Mouse (Mus musculus) kidney, adult 9 months (tissue): ENCODE data around the gene Gmip.
A peak's percentile ranks its signal among the peaks of the same experiment; 100 is the strongest.

ENCODE experiments used
- DNase-seq: peaks from one replicate; pipeline ENCODE4 v3.0.0; 2022

Gmip gene

DNA sequence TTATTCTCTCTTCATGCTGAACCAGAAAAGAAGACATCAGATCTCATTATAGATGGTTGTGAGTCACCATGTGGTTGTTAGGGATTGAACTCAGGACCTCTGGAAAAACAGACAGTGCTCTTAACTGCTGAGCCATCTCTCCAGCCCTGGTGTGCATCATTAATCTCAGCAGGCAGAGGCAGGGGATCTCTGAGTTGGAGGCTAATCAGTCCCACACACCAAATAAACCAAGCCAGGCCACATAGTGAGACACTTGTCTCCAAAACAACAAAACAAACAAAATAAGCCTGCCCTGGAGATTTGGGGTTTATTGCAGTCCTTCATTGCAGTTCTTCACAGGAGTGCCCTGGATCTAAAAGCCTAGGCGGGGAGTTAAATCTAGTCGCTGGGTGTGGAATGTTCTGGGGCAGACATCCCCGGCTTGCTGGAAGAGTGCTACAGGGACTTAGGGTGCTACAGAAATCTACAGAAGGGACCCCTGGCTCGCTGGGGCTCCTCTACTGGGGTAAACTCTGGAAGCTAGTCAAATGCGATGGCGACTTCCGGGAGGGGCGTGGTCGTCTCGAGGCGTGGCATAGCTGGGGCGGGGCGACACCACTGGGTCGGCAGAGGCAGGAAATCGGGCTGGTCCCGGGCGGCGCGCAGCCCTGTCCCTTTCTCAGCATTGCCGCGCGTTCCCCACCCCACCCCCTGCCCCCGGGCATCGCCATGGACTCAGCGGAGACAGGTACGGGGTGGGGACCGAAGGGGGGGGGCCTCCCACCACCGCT is at the start of gene Gmip:
TSS of gene Gmip (plus strand) at position 586 of the 770 bp plus-strand sequence.
- DNase-seq, result peak; percentile 85

DNA sequence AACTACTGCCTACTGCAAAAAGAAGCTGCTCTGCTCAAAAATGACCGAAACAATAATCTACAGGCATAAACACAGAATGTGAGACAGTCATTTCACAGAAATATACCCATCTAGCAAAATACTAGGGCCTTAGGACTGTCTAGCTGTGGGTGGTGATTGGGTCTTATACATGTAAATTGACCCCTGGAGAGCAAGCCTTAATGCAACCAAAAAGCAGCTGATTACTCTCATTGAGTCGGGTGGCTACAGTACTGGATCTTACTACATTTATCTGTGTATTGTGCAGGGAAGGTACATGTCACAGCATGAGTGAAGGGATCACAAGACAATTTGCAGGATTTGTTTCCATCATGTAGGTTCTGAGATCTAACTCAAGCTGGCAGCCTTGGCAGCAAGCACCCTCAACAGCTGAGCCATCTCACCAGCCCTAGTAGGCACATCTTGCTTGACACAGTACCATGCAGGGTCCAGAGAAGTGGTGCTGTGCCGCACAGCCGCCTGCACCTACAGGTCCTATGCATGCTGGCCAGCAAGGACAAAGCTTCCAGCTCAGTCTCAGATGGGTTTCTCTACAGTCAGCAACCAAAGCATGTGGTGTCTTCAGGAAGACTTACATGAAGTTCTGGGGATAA is 46.5 kb upstream of the Gmip start:
- no peak for DNase-seq

DNA sequence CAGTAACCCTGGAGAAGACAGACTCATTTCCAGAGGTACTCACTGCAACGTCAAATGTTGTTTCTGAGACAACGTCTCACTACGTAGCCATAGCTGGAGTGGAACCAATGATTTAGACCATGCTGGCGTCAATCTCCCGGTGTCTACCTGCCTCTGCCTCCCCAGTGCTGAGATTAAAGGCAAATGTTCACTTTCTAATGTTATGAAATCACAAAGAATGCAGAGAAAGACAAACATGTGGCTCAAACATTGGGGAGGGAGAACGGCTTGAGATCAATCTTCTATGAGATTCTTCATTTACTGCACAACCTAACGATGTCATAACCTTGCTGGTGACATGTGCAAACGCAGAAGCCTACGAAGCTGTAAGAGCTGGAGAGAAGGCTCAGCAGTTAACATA is 37.3 kb upstream of the Gmip start:
- no peak for DNase-seq

DNA sequence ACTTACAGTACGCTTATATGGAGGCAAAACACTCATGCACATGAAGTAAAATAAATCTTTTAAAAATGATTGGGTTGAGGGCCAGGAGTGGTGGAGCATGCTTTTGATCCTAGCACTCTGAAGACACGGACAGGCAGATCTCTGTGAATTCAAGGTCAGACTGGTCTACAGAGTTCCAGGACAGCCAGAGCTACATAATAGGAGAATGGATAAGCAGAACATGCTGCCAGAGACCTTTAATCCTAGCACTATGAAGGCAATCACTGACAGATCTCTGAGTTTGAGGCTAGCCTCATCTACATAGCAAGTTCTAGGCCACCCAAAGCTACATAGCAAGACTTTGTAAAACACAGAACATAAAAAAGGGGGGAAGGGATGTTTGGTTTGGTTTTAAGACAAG is 36.4 kb upstream of the Gmip start:
- no peak for DNase-seq

DNA sequence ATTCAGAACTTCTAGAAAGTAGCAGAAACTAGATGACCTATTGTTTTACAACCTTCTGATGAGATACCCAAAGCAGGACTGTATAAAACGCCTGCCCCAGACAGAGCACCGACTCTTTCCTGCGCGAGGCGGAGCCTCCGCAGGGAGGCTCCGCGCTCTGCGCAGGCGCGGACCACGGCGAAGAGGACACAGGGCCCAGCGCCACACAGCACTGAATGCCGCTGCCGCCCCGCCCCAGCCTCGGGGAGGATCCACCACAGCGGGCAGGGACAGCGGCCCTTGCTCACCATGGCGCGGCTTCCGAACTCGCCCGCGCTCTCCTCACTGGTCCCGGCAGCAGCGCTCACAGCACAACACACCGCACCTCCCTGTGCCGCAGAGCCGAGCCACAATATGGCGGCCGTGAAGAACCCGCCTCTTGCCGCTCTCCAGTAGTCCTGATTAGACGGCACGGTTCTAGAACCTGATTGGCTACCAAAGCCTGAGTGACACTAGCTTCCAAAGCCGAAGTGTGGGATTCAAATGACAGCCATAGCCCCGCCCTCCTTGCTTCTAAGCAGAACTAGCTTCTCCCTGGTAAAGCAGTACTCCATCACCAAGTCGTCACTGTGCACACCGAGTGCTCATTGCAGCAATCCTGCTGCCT is 33.9 kb upstream of the Gmip start, which contains the start of gene Gm20422:
TSS of gene Gm20422 (minus strand) at position 384 of the 646 bp plus-strand sequence.
- DNase-seq, result peak; percentile 95

DNA sequence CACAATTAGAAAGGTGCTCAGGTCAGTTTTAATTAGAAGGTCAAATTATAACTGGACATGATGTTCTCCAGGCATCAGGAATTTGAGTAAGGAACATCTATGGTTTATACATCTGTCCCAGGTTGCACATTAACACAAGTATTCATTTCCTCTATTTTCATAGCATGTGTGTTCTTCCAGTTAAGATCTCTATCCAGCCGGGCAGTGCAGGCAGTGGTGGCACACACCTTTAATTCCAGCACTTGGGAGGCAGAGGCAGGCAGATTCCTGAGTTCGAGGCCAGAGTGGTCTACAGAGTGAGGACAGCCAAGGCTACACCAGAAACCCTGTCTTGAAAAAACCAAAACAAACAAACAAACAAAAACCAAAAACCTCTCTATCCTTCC is 33.3 kb upstream of the Gmip start:
- DNase-seq, result no peak

DNA sequence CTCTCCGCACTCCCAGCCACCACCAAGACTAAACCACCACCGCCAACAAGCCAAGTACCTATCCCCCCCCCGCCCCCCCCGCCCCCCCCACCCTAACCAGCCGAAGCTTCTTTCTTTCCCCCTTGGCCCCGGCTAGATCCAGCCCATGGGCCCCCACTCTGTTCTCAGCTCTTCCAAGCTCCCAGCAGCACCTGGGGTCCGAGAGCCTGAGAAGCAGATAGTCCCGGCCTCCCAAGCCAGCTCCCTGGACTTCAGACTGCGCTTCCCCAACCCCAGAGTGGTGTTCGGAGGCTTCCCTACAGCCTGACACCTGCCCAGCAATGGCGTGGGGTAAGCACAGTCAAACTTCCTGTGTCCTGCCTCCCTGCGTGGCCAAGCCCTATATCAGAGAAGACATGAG is 31.4 kb upstream of the Gmip start:
- no peak for DNase-seq

DNA sequence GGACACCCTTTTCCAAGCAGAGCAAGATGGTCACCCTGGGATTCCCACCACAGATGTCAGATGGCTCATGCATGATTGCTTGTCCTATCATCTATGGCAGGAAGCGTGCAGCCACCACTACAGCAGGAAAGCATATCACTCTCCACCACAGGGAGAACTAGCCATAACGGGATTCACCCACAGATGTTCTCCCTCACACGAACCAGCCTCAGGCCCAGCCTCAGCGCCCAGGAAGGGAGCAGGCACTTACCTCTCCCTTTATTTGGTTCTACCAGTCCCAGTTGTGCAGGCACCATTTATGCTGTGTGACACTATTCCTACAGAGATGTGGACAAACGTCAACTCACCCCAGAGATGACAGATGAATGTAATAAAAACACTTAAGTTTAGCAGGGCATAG is 19.4 kb upstream of the Gmip start:
- DNase-seq, result no peak

DNA sequence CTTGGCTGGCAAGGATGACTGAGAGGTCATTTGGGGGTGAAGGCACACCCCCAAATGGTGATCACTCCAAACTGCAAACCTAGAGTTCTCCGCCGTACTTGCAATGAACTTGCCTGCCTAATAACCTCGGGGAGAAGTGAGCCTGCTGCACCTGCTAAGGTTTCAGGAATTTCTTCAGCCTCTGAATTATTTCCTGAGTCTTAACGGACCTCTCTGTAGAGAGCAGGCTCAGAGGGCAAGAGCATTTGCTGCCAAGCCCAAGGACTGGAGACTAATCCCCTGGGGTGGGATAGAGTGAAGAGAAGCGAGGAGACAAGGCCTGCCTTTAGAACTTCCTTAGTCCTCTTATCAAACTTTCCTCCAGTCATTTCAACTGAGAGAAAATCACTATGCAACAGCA is 18.7 kb upstream of the Gmip start:
- no peak for DNase-seq

DNA sequence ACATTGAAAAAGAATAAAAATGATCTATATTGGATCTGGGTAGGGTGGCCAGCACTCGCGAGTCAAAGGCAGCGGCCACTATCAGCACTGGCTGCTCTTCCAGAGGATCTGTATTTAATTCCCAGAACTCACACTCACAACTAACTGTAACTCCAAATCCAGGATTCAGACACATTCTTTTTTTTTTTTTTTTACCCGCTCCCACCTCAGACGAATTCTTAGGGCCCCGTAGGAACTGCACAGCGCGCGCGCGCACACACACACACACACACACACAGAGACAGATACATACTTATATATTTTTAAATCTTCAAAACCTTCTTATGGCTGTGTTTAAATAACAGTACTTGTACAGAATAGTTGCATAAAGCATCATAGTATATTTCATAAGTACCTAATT is 18.1 kb upstream of the Gmip start:
- peak; percentile 25 for DNase-seq

DNA sequence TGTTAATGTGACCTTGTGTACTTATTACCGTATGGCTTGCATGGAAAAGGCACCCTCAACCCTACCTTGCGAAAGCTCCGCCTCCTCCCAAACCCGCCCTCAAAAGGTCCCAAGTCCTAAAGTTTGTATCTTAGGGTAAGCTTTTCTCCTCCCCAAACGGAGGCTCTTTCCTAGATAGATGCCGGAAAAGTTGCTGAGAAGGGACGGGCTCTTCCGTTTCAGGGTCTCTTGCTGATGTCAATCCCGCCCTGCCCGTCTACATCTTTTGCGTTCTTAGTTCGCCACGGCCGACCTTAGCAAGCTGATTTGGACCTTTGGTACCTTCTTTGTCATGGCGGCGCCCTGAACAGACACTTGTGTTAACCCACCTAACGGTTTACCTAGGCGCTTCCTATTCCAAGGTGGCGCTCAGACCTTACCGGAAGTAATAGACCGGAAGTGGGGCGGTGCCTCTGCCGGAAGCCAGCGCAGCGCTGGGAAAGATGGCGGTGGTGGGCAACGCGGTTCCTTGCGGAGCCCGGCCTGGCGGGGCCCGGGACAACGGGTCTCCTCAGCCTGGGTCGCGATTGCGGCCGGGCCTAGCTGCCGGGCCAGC is 17.6 kb upstream of the Gmip start, which contains the start of the genes Atp13a1 and Zfp866:
TSS of gene Atp13a1 (plus strand) at position 391 of the 595 bp plus-strand sequence.
TSS of gene Zfp866 (minus strand) at position 406 of the 595 bp plus-strand sequence.
- DNase-seq, result peak; percentile 94

DNA sequence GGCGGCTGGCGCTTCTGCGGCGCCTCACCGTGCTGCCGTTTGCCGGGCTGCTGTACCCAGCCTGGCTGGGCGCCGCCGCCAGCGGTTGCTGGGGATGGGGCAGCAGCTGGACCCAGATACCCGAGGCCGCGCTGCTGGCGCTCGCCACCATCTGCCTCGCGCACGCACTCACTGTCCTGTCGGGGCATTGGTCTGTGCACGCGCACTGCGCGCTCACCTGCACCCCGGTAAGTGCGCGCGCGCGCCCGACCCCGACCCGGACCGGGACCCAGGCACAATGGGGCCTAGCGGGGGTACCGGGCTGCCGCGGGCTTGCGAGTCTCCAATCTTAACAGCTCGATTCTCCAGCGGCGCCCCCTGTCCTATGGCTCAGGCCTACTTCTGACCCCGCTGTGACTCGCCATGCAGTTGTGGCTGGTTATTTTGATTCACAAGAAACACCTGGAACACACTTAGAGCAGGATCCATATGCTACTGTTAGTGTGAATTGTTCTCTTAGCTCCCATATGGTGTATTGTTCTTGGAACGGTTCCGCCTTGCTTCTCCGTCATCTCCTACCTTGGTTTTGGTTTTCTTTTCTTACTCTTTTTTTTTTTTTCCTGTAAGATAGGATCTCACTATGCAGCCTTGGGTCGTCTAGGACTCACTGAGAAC is 16.9 kb upstream of the Gmip start:
- DNase-seq, result peak; percentile 43

DNA sequence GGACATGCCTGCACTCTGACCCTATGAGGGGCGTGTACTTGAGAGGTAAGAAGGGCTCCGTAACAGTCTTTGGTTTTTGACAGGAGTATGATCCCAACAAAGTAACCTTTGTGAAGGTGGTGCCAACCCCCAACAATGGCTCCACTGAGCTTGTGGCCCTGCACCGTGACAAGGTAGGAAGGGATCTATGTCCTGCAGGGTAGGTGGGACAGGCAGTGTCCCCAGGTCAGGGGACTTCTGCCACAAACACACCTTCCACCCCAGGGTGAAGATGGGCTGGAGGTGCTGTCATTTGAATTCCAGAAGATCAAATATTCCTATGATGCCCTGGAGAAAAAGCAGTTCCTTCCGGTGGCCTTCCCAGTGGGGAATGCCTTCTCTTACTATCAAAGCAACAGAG is 14.8 kb upstream of the Gmip start:
- no peak for DNase-seq

DNA sequence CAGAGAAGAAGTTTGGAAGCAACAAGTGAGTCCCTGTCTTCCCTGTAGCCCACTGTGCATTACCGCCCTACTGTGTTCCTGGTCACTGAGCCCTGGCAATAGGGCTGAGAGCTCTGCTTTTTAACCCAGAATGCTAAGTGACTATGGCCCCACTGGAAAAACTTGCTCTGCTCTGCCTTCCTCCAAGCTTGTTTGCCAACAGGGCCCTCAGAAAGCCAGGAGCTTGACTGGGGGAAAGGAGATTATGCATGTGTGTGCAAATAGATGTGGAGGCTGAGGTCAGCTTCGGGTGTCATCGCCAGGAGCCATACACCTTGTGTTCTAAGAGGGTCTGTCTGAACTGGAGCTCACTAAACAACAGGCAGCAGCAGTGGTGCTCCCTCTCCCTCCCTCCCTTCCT is 14.4 kb upstream of the Gmip start:
- no peak for DNase-seq

DNA sequence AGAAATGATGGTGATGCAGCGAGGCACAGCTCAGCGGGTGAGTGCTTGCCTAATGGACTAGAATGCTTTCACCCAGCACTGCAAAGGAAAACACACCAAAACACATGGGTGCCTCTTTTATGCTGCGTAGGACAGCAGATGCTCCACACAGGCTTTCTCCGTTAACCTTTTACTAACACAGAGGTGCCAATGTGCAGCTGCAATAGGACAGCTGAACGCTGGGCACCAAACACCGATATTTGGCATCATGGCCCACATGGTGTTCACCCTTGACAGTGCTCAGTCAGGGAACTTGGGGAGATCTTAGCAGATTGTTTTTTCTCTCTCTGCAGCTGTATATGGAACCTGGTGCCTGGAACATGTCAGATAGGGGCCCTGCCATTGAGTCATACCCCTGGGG is 13.6 kb upstream of the Gmip start:
- no peak for DNase-seq

DNA sequence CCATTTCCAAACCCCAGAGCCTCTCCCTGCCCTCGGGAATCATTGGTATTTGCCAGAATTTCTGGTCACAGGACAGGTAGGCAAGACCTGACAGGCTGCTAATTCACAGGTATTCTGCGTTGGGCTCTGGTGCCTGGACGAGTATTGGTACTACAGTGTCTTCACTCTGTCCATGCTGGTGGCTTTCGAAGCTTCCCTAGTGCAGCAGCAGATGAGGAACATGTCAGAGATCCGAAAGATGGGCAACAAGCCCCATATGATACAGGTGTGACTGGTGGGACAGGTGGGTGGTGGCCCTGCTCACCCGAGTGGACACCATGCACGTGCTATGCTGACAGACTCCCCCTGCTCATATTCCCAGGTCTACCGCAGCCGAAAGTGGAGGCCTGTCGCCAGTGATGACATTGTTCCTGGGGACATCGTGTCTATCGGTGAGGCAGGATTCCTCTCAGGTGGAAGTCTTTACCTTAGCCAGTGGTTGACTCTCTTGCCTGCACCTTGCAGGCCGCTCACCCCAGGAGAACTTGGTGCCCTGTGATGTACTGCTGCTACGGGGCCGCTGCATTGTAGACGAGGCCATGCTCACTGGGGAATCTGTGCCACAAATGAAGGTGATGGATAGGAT is 11.6 kb upstream of the Gmip start:
- no peak for DNase-seq

DNA sequence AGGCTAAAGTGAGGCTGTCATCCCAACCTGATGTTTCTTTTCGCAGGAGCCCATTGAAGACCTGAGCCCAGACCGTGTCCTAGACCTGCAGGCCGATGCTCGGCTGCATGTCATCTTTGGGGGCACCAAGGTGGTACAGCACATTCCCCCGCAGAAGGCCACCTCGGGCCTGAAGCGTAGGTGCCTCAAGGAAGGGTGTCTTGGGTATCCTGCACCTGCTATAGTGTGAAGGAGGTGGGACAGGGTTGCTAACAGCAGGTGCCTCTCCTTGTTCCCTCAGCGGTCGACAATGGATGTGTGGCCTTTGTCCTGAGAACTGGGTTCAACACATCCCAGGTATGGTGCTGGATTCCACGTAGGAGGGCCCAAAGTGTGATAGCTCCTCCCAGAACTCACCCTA is 10.8 kb upstream of the Gmip start:
- DNase-seq, result no peak

DNA sequence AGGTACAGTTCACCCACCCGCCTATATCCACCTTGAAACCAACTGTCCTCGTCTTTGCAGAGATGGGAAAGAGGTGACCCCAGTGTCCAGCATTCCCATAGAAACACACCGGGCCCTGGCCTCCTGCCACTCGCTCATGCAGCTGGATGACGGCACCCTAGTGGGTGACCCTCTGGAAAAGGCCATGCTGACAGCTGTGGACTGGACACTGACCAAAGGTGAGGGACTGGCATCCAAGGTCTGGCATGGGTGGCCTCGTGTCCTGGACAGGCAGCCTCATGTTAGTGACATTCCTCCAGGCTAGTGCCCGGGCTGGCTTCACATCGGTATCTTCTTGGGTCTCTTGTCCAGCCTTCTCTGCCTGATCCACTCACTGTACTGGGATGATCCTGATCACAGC is 9.2 kb upstream of the Gmip start:
- no peak for DNase-seq

DNA sequence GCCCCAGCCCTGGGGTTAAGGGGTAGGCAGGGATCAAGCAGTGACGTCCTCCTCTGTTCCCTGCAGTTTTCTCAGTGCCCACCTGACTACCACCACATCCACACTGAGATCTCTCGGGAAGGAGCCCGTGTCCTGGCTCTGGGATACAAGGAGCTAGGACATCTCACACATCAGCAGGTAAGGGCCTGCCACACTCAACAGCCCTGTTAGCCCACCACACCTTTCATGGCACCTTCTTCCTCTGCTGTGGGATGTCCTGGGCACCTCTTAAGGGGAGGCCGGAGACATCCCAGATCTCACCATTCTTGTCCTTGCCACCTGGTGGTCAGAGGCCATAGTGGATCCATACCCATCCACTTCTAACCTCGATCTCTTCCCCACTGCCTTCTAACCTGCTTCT is 8.5 kb upstream of the Gmip start:
- no peak for DNase-seq

DNA sequence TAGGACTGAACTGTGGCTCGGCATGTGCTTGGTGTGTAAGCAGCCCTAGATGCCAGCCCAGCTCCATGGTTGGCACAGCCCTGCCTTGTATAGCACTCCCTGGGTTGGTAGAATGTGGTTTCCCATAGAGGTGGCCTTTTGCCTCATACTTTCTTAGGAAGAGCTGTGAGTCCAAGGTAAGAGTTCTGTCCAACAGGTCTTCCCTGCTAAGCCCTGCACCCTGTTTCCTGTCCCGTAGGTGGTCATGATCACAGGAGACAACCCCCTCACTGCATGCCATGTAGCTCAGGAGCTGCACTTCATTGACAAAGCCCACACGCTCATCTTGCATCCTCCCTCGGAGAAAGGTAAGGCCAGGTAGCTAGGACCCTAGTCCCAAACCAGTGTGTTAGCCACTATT is 6.7 kb upstream of the Gmip start:
- DNase-seq, result no peak

DNA sequence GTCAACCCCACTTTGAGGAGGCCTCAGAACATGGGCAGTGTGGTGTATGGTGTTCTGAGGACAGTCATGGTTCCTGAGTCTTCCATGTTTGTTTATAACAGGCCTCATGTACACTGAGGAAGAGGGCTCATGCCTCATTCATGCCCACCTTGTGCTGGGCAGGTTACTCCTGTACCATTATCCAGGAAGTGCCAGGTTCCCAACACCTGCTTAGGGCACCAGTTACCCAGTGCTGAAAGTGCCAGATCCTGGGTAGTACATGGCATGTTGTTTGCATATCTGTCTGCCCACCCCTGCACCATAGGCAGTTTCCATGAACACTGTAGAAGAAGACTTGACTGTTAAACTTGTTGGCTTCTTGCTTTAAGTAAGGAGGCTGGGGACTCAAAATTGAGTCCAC is 6.3 kb upstream of the Gmip start:
- no peak for DNase-seq

DNA sequence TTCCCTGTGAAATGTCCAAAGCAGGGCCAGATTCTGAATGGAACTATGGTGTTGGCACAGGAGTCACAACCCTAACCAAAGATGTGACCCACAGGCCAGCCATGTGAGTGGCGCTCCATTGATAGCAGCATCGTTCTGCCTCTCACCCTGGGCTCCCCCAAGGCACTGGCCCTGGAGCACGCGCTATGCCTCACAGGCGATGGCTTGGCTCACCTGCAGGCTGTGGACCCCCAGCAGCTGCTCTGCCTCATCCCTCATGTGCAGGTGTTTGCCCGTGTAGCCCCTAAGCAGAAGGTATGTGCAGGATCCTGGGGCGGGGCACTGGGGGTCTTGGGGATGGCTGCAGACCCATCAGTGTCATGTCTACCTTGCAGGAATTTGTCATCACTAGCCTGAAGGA is 5.1 kb upstream of the Gmip start:
- DNase-seq, result no peak

DNA sequence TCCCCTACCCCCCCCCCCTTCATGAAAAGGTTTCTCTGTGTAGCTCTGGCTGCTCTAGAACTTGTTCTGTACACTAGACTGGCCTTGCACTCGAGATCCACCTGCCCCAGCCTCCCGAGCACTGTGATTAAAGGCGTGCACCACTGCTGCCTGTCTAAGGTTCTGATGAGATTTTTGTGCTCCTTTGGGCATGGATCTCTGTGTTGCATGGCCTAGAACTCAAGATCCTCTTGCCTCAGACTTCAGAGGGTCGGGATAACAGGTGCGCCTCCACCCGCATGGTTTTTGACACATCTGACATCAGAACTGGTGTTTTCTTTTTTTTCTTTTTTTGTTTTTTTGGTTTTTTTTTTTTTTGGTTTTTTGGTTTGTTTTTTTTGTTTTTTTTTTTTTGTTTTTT is 3.9 kb upstream of the Gmip start:
- no peak for DNase-seq
